ENCODE assay signal across 17 mouse cellular contexts in the genomic region with DNA sequence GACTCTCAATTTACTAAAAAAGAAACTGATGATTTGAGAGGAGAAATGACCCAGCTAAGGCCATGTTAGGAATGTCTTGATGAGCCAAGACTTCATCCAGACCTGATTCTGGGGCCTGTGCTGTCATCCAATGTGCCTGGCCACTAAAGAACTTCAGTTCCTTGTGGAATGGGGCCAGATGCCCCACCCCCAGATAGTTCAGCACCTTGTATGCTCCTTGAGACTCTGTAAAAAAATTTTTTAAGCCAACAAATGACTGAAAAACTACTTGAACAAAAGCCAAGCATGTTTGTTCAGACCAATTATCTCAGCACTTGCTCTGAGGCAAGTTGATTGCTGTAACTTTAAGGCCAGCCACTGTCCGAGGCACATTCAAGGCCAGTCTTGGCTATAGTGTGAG. TPM values are rescaled to one million over a fixed set of nuclear protein-coding genes. Genes with fewer than 3 reads are reported as not detected.
"Had no signal": no experiment of that assay in that cellular context is flagged by ENCODE, and none has a peak within 500 bp of the region (broad histone marks: within the 10 kb centered on the region; RNA-seq: fewer than 3 reads in every experiment).

No protein-coding gene starts in this region.

- H3K4me3 ChIP-seq: intestine, embryonic 15.5 days; kidney, embryonic 15.5 days; left cerebral cortex, adult 2 months; limb, embryonic 15.5 days; lung, embryonic 15.5 days; midbrain, embryonic 10.5 days; myocyte had no signal

- H3K9me3 ChIP-seq: intestine, embryonic 15.5 days; kidney, embryonic 15.5 days; limb, embryonic 15.5 days; lung, embryonic 15.5 days; midbrain, embryonic 10.5 days had no signal

- H3K4me1 ChIP-seq: kidney, embryonic 15.5 days; limb, embryonic 15.5 days; midbrain, embryonic 10.5 days had no signal

- H3K27me3 ChIP-seq: intestine, embryonic 15.5 days; kidney, embryonic 15.5 days; limb, embryonic 15.5 days; lung, embryonic 15.5 days had no signal

- H3K9ac ChIP-seq: intestine, embryonic 15.5 days; kidney, embryonic 15.5 days; limb, embryonic 15.5 days; liver, embryonic 14.5 days; lung, embryonic 15.5 days had no signal

- H3K36me3 ChIP-seq: intestine, embryonic 15.5 days; kidney, embryonic 15.5 days; limb, embryonic 15.5 days; lung, embryonic 15.5 days; midbrain, embryonic 10.5 days had no signal

- H3K27ac ChIP-seq: intestine, embryonic 15.5 days; kidney, embryonic 15.5 days; left cerebral cortex, adult 2 months; limb, embryonic 15.5 days; liver, embryonic 14.5 days; lung, embryonic 15.5 days; midbrain, embryonic 10.5 days had no signal

- H3K4me2 ChIP-seq: intestine, embryonic 15.5 days; kidney, embryonic 15.5 days; limb, embryonic 15.5 days; lung, embryonic 15.5 days had no signal

- DNase-seq: kidney, adult 2 months; kidney, postnatal 14 days; midbrain, embryonic 14.5 days; spleen, adult 18-20 months; thymus, adult 2 months; thymus, postnatal 36 days had no signal

- ATAC-seq: intestine, embryonic 15.5 days had no signal

RNA-seq across cellular contexts. Expression of a gene that starts 59.4 kb away (rescaled TPM):
- total RNA-seq: left cerebral cortex, adult 2 months; megakaryocyte, adult 5-6 weeks; neutrophil, adult 5-6 weeks had no signal
- polyA plus RNA-seq: midbrain, embryonic 14.5 days; testis, adult 2 months had no signal
